Mouse (Mus musculus): ENCODE measurements around the gene Slc38a8. TPM values are rescaled to one million over a fixed set of nuclear protein-coding genes. Genes with fewer than 3 reads are reported as not detected.

Gene Slc38a8
- polyA plus RNA-seq, 1 experiment from 2014 or later: 0.13 TPM

DNA sequence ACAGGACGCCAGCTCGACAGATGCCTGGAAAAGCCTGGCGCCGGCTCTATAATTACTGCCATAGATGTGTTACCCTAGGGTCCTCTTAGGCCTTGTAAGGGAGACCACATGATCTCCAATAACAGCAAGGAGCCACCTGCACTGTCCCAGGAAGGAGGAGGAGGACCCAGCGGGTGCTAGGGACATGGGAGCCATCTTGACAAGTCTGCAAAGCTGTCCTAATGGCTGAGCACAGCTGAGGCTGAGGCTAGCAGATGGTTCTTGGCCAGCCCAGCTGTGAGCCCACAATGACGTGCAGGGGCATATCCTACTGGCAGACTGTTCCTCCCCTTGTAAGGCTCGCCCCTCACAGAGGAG is 61.6 kb downstream of the Slc38a8 start:
- ATAC-seq (replicated peaks; ENCODE audit: low FRiP score) (no peak), DNase-seq (ENCODE audit: low spot score) (no peak)
- Histone ChIP-seq H3K4me3 (ENCODE audit: low read depth, low read length) (no peak overlapping the region), H3K27me3 (ENCODE audit: control insufficient read depth, insufficient read depth, low read length) (peaks cover 3% of the 10 kb centered on the region; the same call in 1 of the 2 replicates), H3K27ac (ENCODE audit: low read depth, low read length) (no peak overlapping the region), H3K9ac (ENCODE audit: low read length) (no peak overlapping the region), H3K36me3 (ENCODE audit: control insufficient read depth, insufficient read depth, low read length) (no peaks in the 10 kb centered on the region), H3K4me2 (ENCODE audit: low read depth, low read length, severe bottlenecking) (no peak overlapping the region), H3K9me3 (ENCODE audit: control insufficient read depth, low read length) (no peaks in the 10 kb centered on the region), H3K4me1 (replicated peaks; ENCODE audit: control insufficient read depth, insufficient read depth, low read length) (no peaks in the 10 kb centered on the region; the same call in 1 of the 2 replicates)
- 63% methylated on average over 7 of the region's 7 CpGs for WGBS

DNA sequence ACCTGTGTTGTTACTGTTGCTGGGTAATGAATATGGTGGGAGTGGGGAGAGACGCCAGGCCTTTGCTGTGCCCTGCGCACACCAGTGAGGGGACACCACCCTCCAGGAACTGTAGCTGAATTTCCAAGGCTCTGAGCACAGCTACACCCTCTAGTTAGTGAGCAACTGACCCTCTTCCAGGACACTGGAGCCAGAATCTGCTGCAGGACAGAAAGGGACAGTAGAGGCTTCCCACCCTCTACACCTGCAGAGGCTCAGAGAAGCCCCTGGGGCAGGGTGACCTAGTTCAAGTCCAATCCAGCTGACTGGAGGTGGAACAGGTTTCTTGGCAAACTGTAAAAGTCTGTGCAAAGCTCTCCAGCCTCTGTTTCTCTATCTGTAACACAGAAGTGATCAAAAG is 62.1 kb downstream of the Slc38a8 start:
- Histone ChIP-seq H3K4me3 (ENCODE audit: low read depth, low read length) (no peak overlapping the region), H3K36me3 (ENCODE audit: control insufficient read depth, insufficient read depth, low read length) (no peaks in the 10 kb centered on the region), H3K27me3 (ENCODE audit: control insufficient read depth, insufficient read depth, low read length) (peaks cover 3% of the 10 kb centered on the region; the same call in 1 of the 2 replicates), H3K9me3 (ENCODE audit: control insufficient read depth, low read length) (no peaks in the 10 kb centered on the region), H3K4me2 (ENCODE audit: low read depth, low read length, severe bottlenecking) (no peak overlapping the region), H3K27ac (ENCODE audit: low read depth, low read length) (no peak overlapping the region), H3K9ac (ENCODE audit: low read length) (no peak overlapping the region), H3K4me1 (replicated peaks; ENCODE audit: control insufficient read depth, insufficient read depth, low read length) (no peaks in the 10 kb centered on the region; the same call in 1 of the 2 replicates)
- ATAC-seq (replicated peaks; ENCODE audit: low FRiP score) (no peak), DNase-seq (ENCODE audit: low spot score) (no peak)
- WGBS: 96% methylated on average over 2 of the region's 2 CpGs

DNA sequence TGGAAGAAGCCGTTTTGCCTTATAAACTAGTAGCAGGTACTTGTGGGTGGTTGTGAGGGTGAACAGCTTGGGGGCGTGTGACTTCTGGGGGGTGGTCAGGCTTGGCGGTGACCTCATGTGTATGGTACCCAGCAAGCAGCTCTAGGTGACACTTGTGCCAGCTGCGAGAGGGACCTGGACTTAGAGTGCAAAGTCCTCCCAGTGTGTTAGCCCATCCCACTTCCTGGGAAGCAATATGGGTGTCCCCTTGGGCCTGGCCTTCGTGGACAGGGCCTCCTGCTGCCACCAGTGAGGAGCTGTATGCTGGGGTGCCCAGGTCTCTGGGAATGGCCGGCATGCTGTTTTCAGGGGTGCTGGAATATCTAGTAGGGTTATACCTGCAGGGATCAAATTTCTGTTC is 62.6 kb downstream of the Slc38a8 start:
- H3K4me2 ChIP-seq (ENCODE audit: low read depth, low read length, severe bottlenecking): no peak overlapping the region
- peaks cover 3% of the 10 kb centered on the region; the same call in 1 of the 2 replicates for H3K27me3 ChIP-seq (ENCODE audit: control insufficient read depth, insufficient read depth, low read length)
- H3K4me3 ChIP-seq (ENCODE audit: low read depth, low read length): no peak overlapping the region
- H3K4me1 ChIP-seq (replicated peaks; ENCODE audit: control insufficient read depth, insufficient read depth, low read length): no peaks in the 10 kb centered on the region; the same call in 1 of the 2 replicates
- DNase-seq (ENCODE audit: low spot score): no peak
- H3K36me3 ChIP-seq (ENCODE audit: control insufficient read depth, insufficient read depth, low read length): no peaks in the 10 kb centered on the region
- H3K9ac ChIP-seq (ENCODE audit: low read length): no peak overlapping the region
- no peaks in the 10 kb centered on the region for H3K9me3 ChIP-seq (ENCODE audit: control insufficient read depth, low read length)
- WGBS: 82% methylated on average over 6 of the region's 6 CpGs
- ATAC-seq (replicated peaks; ENCODE audit: low FRiP score): no peak
- no peak overlapping the region for H3K27ac ChIP-seq (ENCODE audit: low read depth, low read length)

DNA sequence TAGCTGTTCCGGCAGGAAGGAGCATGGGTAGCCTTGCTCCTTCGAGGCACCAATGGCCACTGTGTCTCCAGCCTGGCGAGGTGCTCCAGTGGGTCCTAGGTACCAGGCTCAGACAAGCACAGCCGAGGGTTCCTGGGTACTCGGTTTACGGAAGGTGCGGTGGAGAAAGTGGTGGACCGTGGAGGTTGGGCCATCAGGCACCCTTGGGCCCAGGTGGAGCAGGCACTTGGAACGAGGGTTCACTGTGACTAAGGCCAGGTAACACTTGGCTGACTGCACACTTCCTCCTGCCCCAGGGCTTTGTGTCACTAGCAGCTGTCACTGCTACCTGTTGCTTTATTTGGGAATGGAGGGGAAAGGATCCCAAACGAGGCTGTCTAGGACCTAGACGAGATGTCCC is 64.0 kb downstream of the Slc38a8 start:
- Histone ChIP-seq H3K4me1 (replicated peaks; ENCODE audit: control insufficient read depth, insufficient read depth, low read length) (no peaks in the 10 kb centered on the region; the same call in 1 of the 2 replicates), H3K36me3 (ENCODE audit: control insufficient read depth, insufficient read depth, low read length) (no peaks in the 10 kb centered on the region), H3K27me3 (ENCODE audit: control insufficient read depth, insufficient read depth, low read length) (peaks cover 3% of the 10 kb centered on the region; the same call in 1 of the 2 replicates), H3K4me3 (ENCODE audit: low read depth, low read length) (no peak overlapping the region), H3K4me2 (ENCODE audit: low read depth, low read length, severe bottlenecking) (no peak overlapping the region), H3K9ac (ENCODE audit: low read length) (no peak overlapping the region), H3K27ac (ENCODE audit: low read depth, low read length) (no peak overlapping the region), H3K9me3 (ENCODE audit: control insufficient read depth, low read length) (no peaks in the 10 kb centered on the region)
- DNase-seq (ENCODE audit: low spot score): no peak
- ATAC-seq (replicated peaks; ENCODE audit: low FRiP score): no peak
- 75% methylated on average over 11 of the region's 11 CpGs for WGBS

DNA sequence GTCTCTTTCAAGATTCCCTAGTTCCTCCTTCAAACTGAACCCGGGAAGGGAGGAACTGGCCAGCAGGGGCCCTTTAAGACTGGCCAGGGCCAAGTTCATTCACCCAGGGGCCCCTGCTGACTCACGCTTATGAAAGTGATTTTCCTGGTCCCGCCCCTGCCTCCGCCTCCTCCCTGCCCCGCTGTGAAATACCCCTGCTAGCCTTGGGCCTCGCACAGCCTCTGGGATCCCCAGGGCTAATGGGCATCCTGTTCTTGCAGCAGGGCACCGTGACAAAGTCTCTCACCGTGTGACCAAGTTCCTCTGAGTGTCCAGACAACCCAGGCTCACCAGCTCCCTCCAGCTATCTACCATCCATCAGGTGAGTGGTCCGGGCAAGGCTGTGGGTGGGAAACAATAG is 64.6 kb downstream of the Slc38a8 start:
- Histone ChIP-seq H3K9ac (ENCODE audit: low read length) (no peak overlapping the region), H3K4me3 (ENCODE audit: low read depth, low read length) (no peak overlapping the region), H3K27me3 (ENCODE audit: control insufficient read depth, insufficient read depth, low read length) (peaks cover 3% of the 10 kb centered on the region; the same call in 1 of the 2 replicates), H3K4me1 (replicated peaks; ENCODE audit: control insufficient read depth, insufficient read depth, low read length) (no peaks in the 10 kb centered on the region; the same call in 1 of the 2 replicates), H3K36me3 (ENCODE audit: control insufficient read depth, insufficient read depth, low read length) (no peaks in the 10 kb centered on the region), H3K27ac (ENCODE audit: low read depth, low read length) (no peak overlapping the region), H3K9me3 (ENCODE audit: control insufficient read depth, low read length) (no peaks in the 10 kb centered on the region), H3K4me2 (ENCODE audit: low read depth, low read length, severe bottlenecking) (no peak overlapping the region)
- no peak for DNase-seq (ENCODE audit: low spot score)
- WGBS: 28% methylated on average over 9 of the region's 9 CpGs
- no peak for ATAC-seq (replicated peaks; ENCODE audit: low FRiP score)

DNA sequence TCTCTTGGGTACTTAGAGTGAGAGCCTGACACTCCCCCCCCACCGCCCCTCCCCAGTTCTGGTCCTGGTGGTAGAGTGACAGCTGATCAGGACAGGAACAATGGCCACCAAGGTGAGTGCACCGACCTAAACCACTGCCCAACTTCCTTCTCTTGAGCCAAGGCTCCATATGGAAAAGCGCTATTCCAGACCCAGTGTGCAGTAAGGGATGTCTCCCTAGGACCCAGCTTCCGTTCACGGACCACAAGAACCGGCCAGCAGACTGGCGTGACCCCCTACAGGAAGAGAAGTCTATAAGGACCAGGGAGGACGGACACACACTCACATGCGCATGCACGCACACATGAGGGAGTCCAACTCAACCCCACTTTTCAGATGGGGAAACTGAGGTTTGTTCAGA is 65.2 kb downstream of the Slc38a8 start:
- WGBS: 85% methylated on average over 10 of the region's 10 CpGs
- Histone ChIP-seq H3K4me3 (ENCODE audit: low read depth, low read length) (no peak overlapping the region), H3K9ac (ENCODE audit: low read length) (no peak overlapping the region), H3K36me3 (ENCODE audit: control insufficient read depth, insufficient read depth, low read length) (no peaks in the 10 kb centered on the region), H3K27me3 (ENCODE audit: control insufficient read depth, insufficient read depth, low read length) (peaks cover under 1% of the 10 kb centered on the region; the same call in 1 of the 2 replicates), H3K4me1 (replicated peaks; ENCODE audit: control insufficient read depth, insufficient read depth, low read length) (no peaks in the 10 kb centered on the region; the same call in 1 of the 2 replicates), H3K9me3 (ENCODE audit: control insufficient read depth, low read length) (no peaks in the 10 kb centered on the region), H3K4me2 (ENCODE audit: low read depth, low read length, severe bottlenecking) (no peak overlapping the region), H3K27ac (ENCODE audit: low read depth, low read length) (no peak overlapping the region)
- DNase-seq (ENCODE audit: low spot score): no peak
- ATAC-seq (replicated peaks; ENCODE audit: low FRiP score): no peak

DNA sequence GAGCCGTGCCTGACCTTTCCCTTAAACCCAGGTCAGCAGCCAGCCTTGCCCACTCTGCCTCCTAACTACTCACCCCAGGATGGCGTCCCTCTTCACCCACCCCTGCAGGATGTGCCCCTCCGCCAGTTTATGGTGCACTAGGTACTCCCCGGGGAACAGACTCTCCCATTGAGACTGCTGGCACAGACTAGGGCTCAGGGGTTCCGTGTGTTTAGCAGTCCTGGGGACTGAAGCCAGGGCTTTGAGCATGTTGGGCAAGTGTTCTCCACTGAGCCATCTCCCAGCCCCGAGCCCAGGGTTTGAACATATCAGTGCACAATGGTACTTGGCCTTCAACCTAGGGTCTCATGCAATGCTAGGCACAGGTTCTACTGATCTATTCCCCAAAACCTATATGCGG is 66.0 kb downstream of the Slc38a8 start:
- ATAC-seq (replicated peaks; ENCODE audit: low FRiP score) (no peak), DNase-seq (ENCODE audit: low spot score) (no peak)
- H3K4me1 ChIP-seq (replicated peaks; ENCODE audit: control insufficient read depth, insufficient read depth, low read length): no peaks in the 10 kb centered on the region; the same call in 1 of the 2 replicates
- no peaks in the 10 kb centered on the region for H3K36me3 ChIP-seq (ENCODE audit: control insufficient read depth, insufficient read depth, low read length)
- H3K27ac ChIP-seq (ENCODE audit: low read depth, low read length): no peak overlapping the region
- 89% methylated on average over 7 of the region's 7 CpGs for WGBS
- H3K4me3 ChIP-seq (ENCODE audit: low read depth, low read length): no peak overlapping the region
- no peaks in the 10 kb centered on the region for H3K9me3 ChIP-seq (ENCODE audit: control insufficient read depth, low read length)
- H3K4me2 ChIP-seq (ENCODE audit: low read depth, low read length, severe bottlenecking): no peak overlapping the region
- no peak overlapping the region for H3K9ac ChIP-seq (ENCODE audit: low read length)
- H3K27me3 ChIP-seq (ENCODE audit: control insufficient read depth, insufficient read depth, low read length): no peaks in the 10 kb centered on the region

DNA sequence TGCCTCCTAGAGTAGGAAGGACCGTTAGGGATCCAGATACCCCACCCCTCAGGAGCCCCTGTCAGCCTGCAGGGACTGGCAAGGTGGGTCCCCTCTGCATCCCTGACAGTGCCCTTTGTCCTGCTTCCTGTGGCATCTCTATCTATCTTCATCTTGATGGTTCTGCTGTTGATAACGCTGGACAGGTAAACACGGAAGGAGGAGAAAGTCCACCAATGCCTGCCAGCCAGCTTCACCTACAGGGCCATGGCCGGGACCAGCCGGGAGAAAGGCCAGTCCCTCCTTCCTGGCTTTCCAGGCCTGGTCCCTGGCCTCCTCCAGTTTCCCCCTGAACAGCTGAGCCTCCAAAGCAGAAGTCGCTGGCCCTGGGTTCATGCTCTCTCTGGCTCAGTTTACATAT is 66.9 kb downstream of the Slc38a8 start:
- H3K27me3 ChIP-seq (ENCODE audit: control insufficient read depth, insufficient read depth, low read length): no peaks in the 10 kb centered on the region
- H3K9ac ChIP-seq (ENCODE audit: low read length): no peak overlapping the region
- no peak overlapping the region for H3K27ac ChIP-seq (ENCODE audit: low read depth, low read length)
- 85% methylated on average over 6 of the region's 6 CpGs for WGBS
- DNase-seq (ENCODE audit: low spot score) (no peak), ATAC-seq (replicated peaks; ENCODE audit: low FRiP score) (no peak)
- no peaks in the 10 kb centered on the region for H3K9me3 ChIP-seq (ENCODE audit: control insufficient read depth, low read length)
- no peaks in the 10 kb centered on the region for H3K36me3 ChIP-seq (ENCODE audit: control insufficient read depth, insufficient read depth, low read length)
- H3K4me1 ChIP-seq (replicated peaks; ENCODE audit: control insufficient read depth, insufficient read depth, low read length): no peaks in the 10 kb centered on the region; the same call in 1 of the 2 replicates
- H3K4me3 ChIP-seq (ENCODE audit: low read depth, low read length): no peak overlapping the region
- H3K4me2 ChIP-seq (ENCODE audit: low read depth, low read length, severe bottlenecking): no peak overlapping the region

DNA sequence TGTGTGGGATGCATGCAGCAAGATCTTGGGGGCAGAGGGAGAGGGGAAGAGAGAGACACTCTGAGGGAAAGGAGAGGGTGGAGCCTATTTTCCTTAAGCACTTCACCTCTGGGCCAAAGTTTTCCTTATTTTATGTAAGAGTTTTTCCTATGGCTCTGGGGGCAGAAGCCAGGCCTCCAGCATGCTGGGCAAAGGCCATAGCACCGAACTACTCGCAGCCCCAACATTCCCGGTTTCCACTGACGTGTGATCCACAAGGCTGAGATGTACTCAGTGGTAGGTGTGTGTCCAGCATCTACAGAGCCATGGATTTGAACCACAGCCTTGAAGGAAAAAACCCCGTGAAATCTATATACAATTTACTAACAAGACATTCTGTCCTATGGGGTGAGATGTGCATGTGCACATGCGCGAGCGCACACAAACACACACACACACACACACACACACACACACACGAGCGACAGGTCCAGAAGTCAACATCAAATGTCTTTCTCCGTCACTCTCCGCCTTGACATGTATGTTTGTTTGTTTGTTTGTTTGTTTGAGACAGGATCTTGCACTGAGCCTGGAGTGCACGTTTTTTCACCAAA is 67.8 kb downstream of the Slc38a8 start, which contains the start of gene Osgin1:
Gene Osgin1 (plus strand): TSS at position 543 of the 593 bp plus-strand sequence.
- Histone ChIP-seq H3K27me3 (ENCODE audit: control insufficient read depth, insufficient read depth, low read length) (no peaks in the 10 kb centered on the region), H3K4me1 (replicated peaks; ENCODE audit: control insufficient read depth, insufficient read depth, low read length) (no peaks in the 10 kb centered on the region; the same call in 1 of the 2 replicates), H3K9me3 (ENCODE audit: control insufficient read depth, low read length) (no peaks in the 10 kb centered on the region), H3K36me3 (ENCODE audit: control insufficient read depth, insufficient read depth, low read length) (no peaks in the 10 kb centered on the region), H3K27ac (ENCODE audit: low read depth, low read length) (no peak within 1 kb of the TSS), H3K9ac (ENCODE audit: low read length) (no peak within 1 kb of the TSS), H3K4me2 (ENCODE audit: low read depth, low read length, severe bottlenecking) (no peak within 1 kb of the TSS), H3K4me3 (ENCODE audit: low read depth, low read length) (no peak within 1 kb of the TSS)
- no peak for ATAC-seq (replicated peaks; ENCODE audit: low FRiP score)
- 89% methylated on average over 13 of the region's 13 CpGs for WGBS
- no peak for DNase-seq (ENCODE audit: low spot score)

All from forebrain, embryonic 11.5 days (tissue).